Mouse (Mus musculus): ENCODE results near the gene A530016L24Rik. TPM values are rescaled to one million over a fixed set of nuclear protein-coding genes. Genes with fewer than 3 reads are reported as not detected.

Gene A530016L24Rik
- polyA plus RNA-seq, 1 experiment = 0.35 TPM

DNA sequence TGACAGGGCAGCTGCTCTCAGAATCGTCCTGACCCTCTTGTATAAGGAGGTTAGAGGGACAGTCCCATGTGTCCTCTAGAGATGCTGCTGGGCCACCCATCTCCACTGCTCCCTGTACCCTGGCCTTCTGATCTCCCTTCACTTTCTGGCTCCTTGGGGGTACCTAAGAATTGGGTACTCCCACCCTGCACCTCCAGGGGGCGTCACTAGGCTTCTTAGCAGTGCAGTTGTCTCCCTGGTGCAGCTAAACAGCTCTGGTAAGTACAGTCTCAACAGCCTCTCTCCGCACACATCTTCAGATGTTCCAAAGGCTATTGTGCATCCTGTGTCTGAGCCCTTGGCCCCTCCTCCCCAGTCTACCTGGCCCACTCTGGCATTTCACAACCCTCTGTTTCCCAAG, 25.6 kb downstream of the A530016L24Rik start:
- Histone ChIP-seq H3K27ac (ENCODE audit: control insufficient read depth, insufficient read depth, low read depth, low read length) (no peak overlapping the region), H3K36me3 (ENCODE audit: control insufficient read depth, insufficient read depth, low read length) (no peaks in the 10 kb centered on the region), H3K4me1 (ENCODE audit: control insufficient read depth, insufficient read depth, low read length) (peaks cover 12% of the 10 kb centered on the region; the same call in 1 of the 2 replicates), H3K27me3 (ENCODE audit: control insufficient read depth, insufficient read depth, low read length) (no peaks in the 10 kb centered on the region), H3K4me3 (ENCODE audit: control insufficient read depth, low read depth, low read length) (no peak overlapping the region)
- TF ChIP-seq POLR2A (IDR thresholded peaks at IDR 0.05; ENCODE audit: control insufficient read depth, low read depth, low read length) (no peak), CTCF (IDR thresholded peaks at IDR 0.05; ENCODE audit: control insufficient read depth, insufficient read depth, insufficient replicate concordance, low read depth, low read length) (no peak)

DNA sequence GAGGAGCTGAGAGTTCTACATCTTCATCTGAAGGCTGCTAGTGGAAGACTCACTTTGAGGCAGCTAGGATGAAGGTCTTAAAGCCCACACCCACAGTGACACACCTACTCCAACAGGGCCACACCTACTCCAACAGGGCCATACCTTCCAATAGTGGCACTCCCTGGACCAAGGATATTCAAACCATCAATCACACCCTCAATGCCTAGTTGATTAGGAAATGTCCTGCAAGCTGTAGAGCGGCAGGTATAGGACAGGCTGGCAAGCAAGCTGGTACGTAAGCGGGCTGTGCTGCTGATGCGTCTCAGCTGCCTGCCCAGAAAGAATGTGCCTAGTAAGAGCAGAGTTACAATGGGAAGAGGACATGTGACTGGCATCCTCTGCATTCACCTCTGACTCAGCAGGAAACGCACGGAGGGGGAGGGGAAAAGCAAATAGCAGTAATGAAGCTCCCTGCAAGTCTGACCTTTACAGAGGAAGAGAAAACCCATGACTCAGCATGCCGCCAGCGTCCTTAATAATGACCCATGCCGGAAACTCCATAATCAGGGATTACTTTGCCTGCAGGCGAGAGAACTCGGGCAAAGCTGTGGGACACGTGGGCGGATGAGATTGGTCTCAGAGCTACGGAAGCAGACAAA, 27.6 kb downstream of the A530016L24Rik start, which contains the start of gene Tmem179:
Tmem179 (minus strand) TSS at position 51 of the 641 bp plus-strand sequence.
- Histone ChIP-seq H3K4me3 (ENCODE audit: control insufficient read depth, low read depth, low read length) (no peak within 1 kb of the TSS), H3K27ac (ENCODE audit: control insufficient read depth, insufficient read depth, low read depth, low read length) (peak within 1 kb of the TSS; percentile 56; the same call in 1 of the 2 replicates), H3K27me3 (ENCODE audit: control insufficient read depth, insufficient read depth, low read length) (no peaks in the 10 kb centered on the region), H3K36me3 (ENCODE audit: control insufficient read depth, insufficient read depth, low read length) (no peaks in the 10 kb centered on the region), H3K4me1 (ENCODE audit: control insufficient read depth, insufficient read depth, low read length) (peaks cover 2% of the 10 kb centered on the region; the same call in 1 of the 2 replicates)
- no peak for TF ChIP-seq CTCF (IDR thresholded peaks at IDR 0.05; ENCODE audit: control insufficient read depth, insufficient read depth, insufficient replicate concordance, low read depth, low read length)
- TF ChIP-seq POLR2A (IDR thresholded peaks at IDR 0.05; ENCODE audit: control insufficient read depth, low read depth, low read length) = no peak

DNA sequence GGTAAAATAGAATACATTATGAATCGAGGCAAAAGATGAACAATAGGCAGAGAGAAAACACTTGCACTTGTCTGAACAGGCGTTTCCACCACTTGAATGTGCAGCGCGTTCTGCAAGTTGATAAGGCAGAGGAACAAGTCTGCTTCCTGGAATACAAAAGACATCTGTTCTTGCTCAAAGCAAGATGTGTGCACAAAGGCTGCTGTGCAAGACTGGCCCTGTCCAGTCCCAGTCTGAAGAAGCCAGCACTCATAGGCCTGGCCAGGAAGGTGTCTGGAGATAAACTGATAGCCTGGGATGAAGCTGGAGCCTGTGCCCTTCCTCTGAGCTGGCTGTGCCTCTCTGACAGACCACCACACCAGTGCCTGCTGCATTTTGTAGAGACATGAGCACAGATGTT, 28.9 kb downstream of the A530016L24Rik start:
- Histone ChIP-seq H3K27ac (ENCODE audit: control insufficient read depth, insufficient read depth, low read depth, low read length) (no peak overlapping the region; the same call in 1 of the 2 replicates), H3K4me1 (ENCODE audit: control insufficient read depth, insufficient read depth, low read length) (peaks cover 2% of the 10 kb centered on the region; the same call in 1 of the 2 replicates), H3K36me3 (ENCODE audit: control insufficient read depth, insufficient read depth, low read length) (no peaks in the 10 kb centered on the region), H3K4me3 (ENCODE audit: control insufficient read depth, low read depth, low read length) (no peak overlapping the region), H3K27me3 (ENCODE audit: control insufficient read depth, insufficient read depth, low read length) (no peaks in the 10 kb centered on the region)
- TF ChIP-seq POLR2A (IDR thresholded peaks at IDR 0.05; ENCODE audit: control insufficient read depth, low read depth, low read length) = no peak
- TF ChIP-seq CTCF (IDR thresholded peaks at IDR 0.05; ENCODE audit: control insufficient read depth, insufficient read depth, insufficient replicate concordance, low read depth, low read length) = no peak

DNA sequence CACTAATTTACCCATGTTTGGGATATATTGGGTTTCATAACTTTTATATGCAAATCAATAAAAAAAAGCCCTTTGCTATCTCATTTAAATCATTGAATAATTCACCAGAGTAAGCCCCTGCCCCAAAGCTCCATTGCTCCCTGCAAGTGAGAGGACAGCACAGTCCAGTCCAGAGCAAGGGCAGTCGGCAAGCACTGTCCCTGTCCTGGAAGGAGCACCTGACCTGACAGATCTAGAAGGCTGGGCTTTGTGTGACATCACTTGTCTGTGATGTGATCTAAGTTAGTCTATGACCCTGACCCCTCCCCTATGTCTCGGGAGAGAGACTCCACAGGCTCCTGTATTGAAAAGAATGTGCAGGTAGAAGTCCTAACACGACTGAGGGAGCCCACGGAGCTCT, 44.5 kb downstream of the A530016L24Rik start:
- Histone ChIP-seq H3K27me3 (ENCODE audit: control insufficient read depth, insufficient read depth, low read length) (no peaks in the 10 kb centered on the region), H3K36me3 (ENCODE audit: control insufficient read depth, insufficient read depth, low read length) (no peaks in the 10 kb centered on the region), H3K4me3 (ENCODE audit: control insufficient read depth, low read depth, low read length) (no peak overlapping the region), H3K27ac (ENCODE audit: control insufficient read depth, insufficient read depth, low read depth, low read length) (no peak overlapping the region), H3K4me1 (ENCODE audit: control insufficient read depth, insufficient read depth, low read length) (no peaks in the 10 kb centered on the region; the same call in 1 of the 2 replicates)
- TF ChIP-seq CTCF (IDR thresholded peaks at IDR 0.05; ENCODE audit: control insufficient read depth, insufficient read depth, insufficient replicate concordance, low read depth, low read length) (no peak), POLR2A (IDR thresholded peaks at IDR 0.05; ENCODE audit: control insufficient read depth, low read depth, low read length) (no peak)

DNA sequence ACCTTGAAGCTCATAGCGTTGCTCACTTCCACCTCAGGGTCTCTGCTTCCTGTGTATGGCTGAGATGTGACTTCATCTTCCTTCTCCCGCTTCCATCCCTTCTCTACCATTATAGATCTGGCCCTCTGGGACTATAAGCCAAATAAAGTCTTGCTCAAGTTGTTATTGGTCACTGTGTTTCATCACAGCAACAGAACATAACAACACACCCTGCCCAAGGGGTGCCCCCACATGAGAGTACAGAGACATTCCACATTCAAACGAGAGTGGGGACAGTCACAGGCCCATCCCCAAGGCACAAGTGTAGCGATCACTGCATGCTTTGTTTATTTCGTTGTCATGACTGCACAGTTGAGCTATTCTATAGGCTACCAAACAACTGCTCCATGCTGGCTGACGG, 48.0 kb downstream of the A530016L24Rik start:
- Histone ChIP-seq H3K36me3 (ENCODE audit: control insufficient read depth, insufficient read depth, low read length) (no peaks in the 10 kb centered on the region), H3K27me3 (ENCODE audit: control insufficient read depth, insufficient read depth, low read length) (no peaks in the 10 kb centered on the region), H3K4me1 (ENCODE audit: control insufficient read depth, insufficient read depth, low read length) (no peaks in the 10 kb centered on the region; the same call in 1 of the 2 replicates), H3K4me3 (ENCODE audit: control insufficient read depth, low read depth, low read length) (no peak overlapping the region), H3K27ac (ENCODE audit: control insufficient read depth, insufficient read depth, low read depth, low read length) (no peak overlapping the region)
- TF ChIP-seq POLR2A (IDR thresholded peaks at IDR 0.05; ENCODE audit: control insufficient read depth, low read depth, low read length) = no peak
- TF ChIP-seq CTCF (IDR thresholded peaks at IDR 0.05; ENCODE audit: control insufficient read depth, insufficient read depth, insufficient replicate concordance, low read depth, low read length) = no peak

DNA sequence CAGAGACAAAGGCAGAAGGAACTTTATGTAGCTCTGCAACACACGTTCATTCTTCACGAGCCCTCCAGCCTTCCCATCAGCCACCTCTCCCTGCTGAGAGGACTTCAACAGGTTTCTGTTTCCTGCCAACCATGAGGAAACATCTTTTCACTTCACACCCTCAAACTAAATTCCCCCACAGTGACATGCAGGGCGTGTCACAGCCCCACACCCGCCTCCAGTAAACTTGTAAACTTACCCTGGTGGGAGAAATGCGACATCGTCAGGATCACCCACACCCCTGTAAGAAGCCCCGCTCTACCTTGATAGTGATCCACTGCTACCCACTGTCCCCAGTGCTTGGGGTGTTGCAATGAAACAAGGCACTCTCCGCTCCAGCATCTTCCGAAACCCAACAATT, 49.1 kb downstream of the A530016L24Rik start:
- Histone ChIP-seq H3K36me3 (ENCODE audit: control insufficient read depth, insufficient read depth, low read length) (no peaks in the 10 kb centered on the region), H3K27ac (ENCODE audit: control insufficient read depth, insufficient read depth, low read depth, low read length) (no peak overlapping the region), H3K4me1 (ENCODE audit: control insufficient read depth, insufficient read depth, low read length) (peaks cover 6% of the 10 kb centered on the region), H3K4me3 (ENCODE audit: control insufficient read depth, low read depth, low read length) (no peak overlapping the region), H3K27me3 (ENCODE audit: control insufficient read depth, insufficient read depth, low read length) (no peaks in the 10 kb centered on the region)
- TF ChIP-seq CTCF (IDR thresholded peaks at IDR 0.05; ENCODE audit: control insufficient read depth, insufficient read depth, insufficient replicate concordance, low read depth, low read length) (no peak), POLR2A (IDR thresholded peaks at IDR 0.05; ENCODE audit: control insufficient read depth, low read depth, low read length) (no peak)

DNA sequence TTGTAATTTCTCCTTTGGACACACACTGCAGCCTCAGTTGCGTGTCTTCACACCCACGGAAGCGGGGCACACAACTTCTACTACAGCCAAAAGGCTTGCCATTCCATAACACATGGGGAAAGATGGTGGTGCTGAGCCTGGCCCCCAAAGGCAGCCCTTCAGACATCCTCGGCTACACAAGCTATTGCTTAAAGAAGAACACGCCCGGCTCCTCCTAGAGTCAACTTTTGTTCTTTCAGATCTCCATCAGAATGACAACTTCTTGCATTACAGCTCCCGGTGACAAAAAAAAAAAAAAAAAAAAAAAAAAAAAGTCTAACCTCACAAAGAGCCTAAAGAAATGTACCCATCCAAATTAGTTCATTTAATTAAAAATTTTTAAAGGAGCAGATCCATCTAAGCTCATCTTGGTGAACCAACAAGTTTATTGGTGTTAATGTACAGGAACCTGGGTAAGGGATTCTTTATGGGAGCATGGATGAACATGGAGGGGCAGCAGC, 50.3 kb downstream of the A530016L24Rik start:
- TF ChIP-seq POLR2A (IDR thresholded peaks at IDR 0.05; ENCODE audit: control insufficient read depth, low read depth, low read length) (no peak), CTCF (IDR thresholded peaks at IDR 0.05; ENCODE audit: control insufficient read depth, insufficient read depth, insufficient replicate concordance, low read depth, low read length) (no peak)
- H3K27ac ChIP-seq (ENCODE audit: control insufficient read depth, insufficient read depth, low read depth, low read length) = no peak overlapping the region
- peaks cover 8% of the 10 kb centered on the region for H3K4me1 ChIP-seq (ENCODE audit: control insufficient read depth, insufficient read depth, low read length)
- no peaks in the 10 kb centered on the region for H3K27me3 ChIP-seq (ENCODE audit: control insufficient read depth, insufficient read depth, low read length)
- no peak overlapping the region for H3K4me3 ChIP-seq (ENCODE audit: control insufficient read depth, low read depth, low read length)
- H3K36me3 ChIP-seq (ENCODE audit: control insufficient read depth, insufficient read depth, low read length) = no peaks in the 10 kb centered on the region
